Mouse (Mus musculus): ENCODE results near the gene Vhl.

DNA sequence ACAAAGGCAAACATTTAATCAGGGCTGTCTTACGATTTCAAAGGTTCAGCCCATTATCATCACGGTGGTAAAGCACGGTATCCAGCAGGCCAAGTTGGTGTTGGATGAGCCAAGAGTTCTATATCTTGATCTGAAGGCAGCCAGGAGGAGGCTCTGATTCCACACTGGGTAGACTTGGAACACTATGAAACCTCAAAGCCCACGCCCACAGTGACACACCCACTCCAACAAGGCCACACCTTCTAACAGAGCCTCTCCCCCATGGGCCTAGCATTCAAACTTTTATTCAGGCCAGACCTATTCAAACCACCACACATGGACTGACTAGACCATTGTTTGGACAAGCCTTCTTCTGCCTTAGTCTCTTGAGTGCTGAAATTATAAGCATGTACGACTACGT is 20.9 kb upstream of the Vhl start:
- no peak for TF ChIP-seq CTCF (IDR thresholded peaks at IDR 0.05; ENCODE audit: low read depth)
- no peak for TF ChIP-seq EP300 (optimal IDR thresholded peaks at IDR 0.05)

Data from stomach, postnatal 0 days (tissue).